Mouse (Mus musculus) MEL (cell line): ENCODE data around the gene Bbs9. TPM values are rescaled to one million over a fixed set of nuclear protein-coding genes. Genes with fewer than 3 reads are reported as not detected.

Source experiments
- DNase-seq: peaks from one replicate; pipeline ENCODE4 v3.0.0; 2011; ENCODE audit warnings: low read depth, low spot score
- H3K27ac ChIP-seq: 2 replicates; pipeline ENCODE4 v1.5.1; 2012; ENCODE audit warnings: low read depth, mild to moderate bottlenecking, control low read depth, low read length, moderate library complexity; ENCODE audit not compliant: control insufficient read depth
- H3K27me3 ChIP-seq, 2 experiments: fragments of 150-350 bp in 1 of 2; sonication (generic) in 1 of 2; 2 replicates each; pipeline ENCODE4 v1.6.1; 2012; ENCODE audit warnings: low read length in 2 of 2, mild to moderate bottlenecking in 2 of 2, improper control_type of control experiment in 1 of 2, moderate library complexity in 1 of 2; ENCODE audit not compliant: insufficient read depth in 2 of 2, control insufficient read depth in 1 of 2
- H3K36me3 ChIP-seq, 2 experiments: 2 replicates each; pipeline ENCODE4 v1.6.1; 2012 to 2014; ENCODE audit warnings: low read length in 2 of 2, improper control_type of control experiment in 1 of 2, inconsistent platforms in 1 of 2, mild to moderate bottlenecking in 1 of 2; ENCODE audit not compliant: insufficient read depth in 2 of 2, control insufficient read depth in 1 of 2
- H3K4me1 ChIP-seq, 2 experiments: fragments of 150-350 bp in 1 of 2; sonication (generic) in 1 of 2; 2 replicates each; pipeline ENCODE4 v1.6.1; 2012; ENCODE audit warnings: low read length in 2 of 2, improper control_type of control experiment in 1 of 2, mild to moderate bottlenecking in 1 of 2; ENCODE audit not compliant: insufficient read depth in 2 of 2, control insufficient read depth in 1 of 2
- H3K4me3 ChIP-seq, 2 experiments: fragments of 150-350 bp in 1 of 2; sonication (generic) in 1 of 2; 2 replicates each; pipeline ENCODE4 v1.5.1; 2012; ENCODE audit warnings: low read depth in 2 of 2, low read length in 2 of 2, mild to moderate bottlenecking in 2 of 2, moderate library complexity in 2 of 2, control low read depth in 1 of 2, improper control_type of control experiment in 1 of 2; ENCODE audit not compliant: control insufficient read depth in 1 of 2, insufficient read depth in 1 of 2
- H3K79me2 ChIP-seq: 2 replicates; pipeline ENCODE4 v1.6.1; 2012; ENCODE audit warnings: mild to moderate bottlenecking, low read length, moderate library complexity; ENCODE audit not compliant: control insufficient read depth, poor library complexity, insufficient read depth
- H3K9ac ChIP-seq: 2 replicates; pipeline ENCODE4 v1.6.1; 2012; ENCODE audit warnings: low read depth, mild to moderate bottlenecking, control low read depth, low read length, moderate library complexity; ENCODE audit not compliant: control insufficient read depth, poor library complexity, severe bottlenecking
- H3K9me3 ChIP-seq: fragments of 150-350 bp; sonication (generic); replicated peaks from 2 replicates; pipeline ENCODE4 v1.6.1; 2012; ENCODE audit warnings: mild to moderate bottlenecking, low read length, improper control_type of control experiment, moderate library complexity; ENCODE audit not compliant: insufficient read depth
- BHLHE40 ChIP-seq: IDR thresholded peaks from 2 replicates; pipeline ENCODE4 v1.6.1; 2012; ENCODE audit warnings: low read depth, mild to moderate bottlenecking, inconsistent platforms, low read length, improper control_type of control experiment, borderline replicate concordance
- CTCF ChIP-seq, 3 experiments: IDR thresholded peaks in 2 of 3; conservative IDR thresholded peaks in 1 of 3; 2 replicates each; pipeline ENCODE4 v1.5.1; 2011 to 2012; ENCODE audit warnings: low read length in 3 of 3, low read depth in 2 of 3, mild to moderate bottlenecking in 2 of 3, improper control_type of control experiment in 1 of 3, inconsistent platforms in 1 of 3, mixed read lengths in 1 of 3, moderate library complexity in 1 of 3; ENCODE audit not compliant: control insufficient read depth in 1 of 3, insufficient read depth in 1 of 3, poor library complexity in 1 of 3, severe bottlenecking in 1 of 3
- E2F4 ChIP-seq: IDR thresholded peaks from 2 replicates; pipeline ENCODE4 v1.6.1; 2011; ENCODE audit warnings: low read depth, low read length, improper control_type of control experiment, borderline replicate concordance
- ELF1 ChIP-seq: IDR thresholded peaks from 2 replicates; pipeline ENCODE4 v1.6.1; 2014; ENCODE audit warnings: low read depth, mild to moderate bottlenecking, inconsistent platforms, low read length, improper control_type of control experiment, moderate library complexity
- KAT2A ChIP-seq: conservative IDR thresholded peaks from 2 replicates; pipeline ENCODE4 v1.6.1; 2012; ENCODE audit warnings: low read depth, low read length, improper control_type of control experiment, inconsistent platforms
- MAZ ChIP-seq: IDR thresholded peaks from 2 replicates; pipeline ENCODE4 v1.6.1; 2012; ENCODE audit warnings: low read depth, mild to moderate bottlenecking, inconsistent platforms, low read length, improper control_type of control experiment
- MEF2A ChIP-seq: IDR thresholded peaks from 2 replicates; pipeline ENCODE4 v1.6.1; 2014; ENCODE audit warnings: low read depth, mild to moderate bottlenecking, inconsistent platforms, low read length, improper control_type of control experiment; ENCODE audit not compliant: poor library complexity, insufficient replicate concordance, severe bottlenecking; ENCODE audit errors: extremely low read depth
- MXI1 ChIP-seq: IDR thresholded peaks from 2 replicates; pipeline ENCODE4 v1.6.1; 2011; ENCODE audit warnings: mild to moderate bottlenecking, low read depth, low read length, improper control_type of control experiment
- MYC ChIP-seq: IDR thresholded peaks from 2 replicates; pipeline ENCODE4 v1.6.1; 2011; ENCODE audit warnings: low read depth, mild to moderate bottlenecking, low read length, improper control_type of control experiment, moderate library complexity
- NELFE ChIP-seq: IDR thresholded peaks from 2 replicates; pipeline ENCODE4 v1.6.1; 2011; ENCODE audit warnings: low read depth, low read length, improper control_type of control experiment
- NRF1 ChIP-seq: IDR thresholded peaks from 2 replicates; pipeline ENCODE4 v1.6.1; 2014; ENCODE audit warnings: low read depth, mild to moderate bottlenecking, inconsistent platforms, low read length, improper control_type of control experiment, moderate library complexity; ENCODE audit not compliant: poor library complexity, insufficient read depth, severe bottlenecking
- POLR2AphosphoS5 ChIP-seq: IDR thresholded peaks from 2 replicates; pipeline ENCODE4 v1.6.1; 2012; ENCODE audit warnings: low read depth, borderline replicate concordance, mild to moderate bottlenecking, inconsistent platforms, low read length, moderate library complexity, mixed read lengths
- RAD21 ChIP-seq: IDR thresholded peaks from 2 replicates; pipeline ENCODE4 v1.6.1; 2011; ENCODE audit warnings: mild to moderate bottlenecking, low read depth, low read length, improper control_type of control experiment
- RCOR1 ChIP-seq: IDR thresholded peaks from 2 replicates; pipeline ENCODE4 v1.6.1; 2012; ENCODE audit warnings: low read depth, mild to moderate bottlenecking, inconsistent platforms, low read length, improper control_type of control experiment
- SIN3A ChIP-seq: IDR thresholded peaks from 2 replicates; pipeline ENCODE4 v1.6.1; 2012; ENCODE audit warnings: low read length, improper control_type of control experiment, inconsistent platforms
- TAL1 ChIP-seq: IDR thresholded peaks from 2 replicates; pipeline ENCODE4 v1.6.1; 2012; ENCODE audit warnings: mild to moderate bottlenecking, inconsistent platforms, low read length, moderate library complexity, mixed read lengths
- TCF12 ChIP-seq: IDR thresholded peaks from 2 replicates; pipeline ENCODE4 v1.6.1; 2014; ENCODE audit warnings: low read depth, mild to moderate bottlenecking, inconsistent platforms, low read length, improper control_type of control experiment, moderate library complexity
- USF1 ChIP-seq: IDR thresholded peaks from 2 replicates; pipeline ENCODE4 v1.6.1; 2014; ENCODE audit warnings: low read depth, mild to moderate bottlenecking, inconsistent platforms, low read length, improper control_type of control experiment, moderate library complexity
- ZC3H11A ChIP-seq: IDR thresholded peaks from 2 replicates; pipeline ENCODE4 v1.6.1; 2012; ENCODE audit warnings: low read depth, mild to moderate bottlenecking, inconsistent platforms, low read length, improper control_type of control experiment
- ZKSCAN1 ChIP-seq: IDR thresholded peaks from 2 replicates; pipeline ENCODE4 v1.6.1; 2012; ENCODE audit warnings: low read depth, mild to moderate bottlenecking, inconsistent platforms, low read length, improper control_type of control experiment, moderate library complexity
- ZMIZ1 ChIP-seq: IDR thresholded peaks from 2 replicates; pipeline ENCODE4 v1.6.1; 2012; ENCODE audit warnings: low read depth, mild to moderate bottlenecking, inconsistent platforms, low read length, improper control_type of control experiment, moderate library complexity
- polyA plus RNA-seq, 2 experiments: library from polyadenylated mRNA; stranded (reverse) in 1 of 2; unstranded in 1 of 2; fragments of >175 nt in 1 of 2; fragments of >200 nt in 1 of 2; gene quantifications; 2 replicates each; pipeline versions ENCODE4 v1.2.1 to v1.2.4; 2012; ENCODE audit warnings: low replicate concordance in 2 of 2, low read depth in 1 of 2; ENCODE audit not compliant: insufficient read length in 2 of 2, insufficient read depth in 1 of 2, missing spikeins in 1 of 2
- total RNA-seq: library from RNA; depleted of rRNA; stranded (reverse); fragments of 300-350 nt; gene quantifications from 2 replicates; pipeline ENCODE4 v1.2.3, GENCODE M21; 2012

Bbs9 gene
- total and polyA plus RNA-seq, 3 experiments = 18.5 to 19.5 TPM; not detected in 1

GRCm38 (mm10) chr9:22445123-22445522 lies 30.4 kb upstream of the Bbs9 start:
- H3K79me2 ChIP-seq = no peaks in the 10 kb centered on the region
- peaks cover 0 to 17% of the 10 kb centered on the region in 2 experiments; a peak in 2 of 4 replicates for H3K36me3 ChIP-seq
- H3K27me3 ChIP-seq = no peaks in the 10 kb centered on the region
- H3K27ac ChIP-seq = no peak overlapping the region
- TF ChIP-seq ZKSCAN1 (no peak), MEF2A (no peak), NRF1 (no peak), POLR2AphosphoS5 (peak; percentile 92; the same call in 1 of the 2 replicates), KAT2A (no peak), E2F4 (no peak), MAZ (no peak), ZC3H11A (no peak), ZMIZ1 (no peak), CTCF (IDR thresholded peaks at IDR 0.05 in 2 of 3, conservative IDR thresholded peaks at IDR 0.05 in 1 of 3; ENCODE audit: control insufficient read depth in 1 of 3, insufficient read depth in 1 of 3, low read depth in 2 of 3, low read length in 3 of 3, poor library complexity in 1 of 3, severe bottlenecking in 1 of 3) (no peak), USF1 (no peak), SIN3A (no peak), MXI1 (no peak), TAL1 (0 out of 2 replicates have a peak, but pooled peaks have one; percentile 5)
- no peak overlapping the region for H3K9ac ChIP-seq
- H3K4me1 ChIP-seq = 0 out of 4 replicates have a peak, but pooled peaks cover 0 to 3% of the 10 kb centered on the region in 2 experiments
- H3K4me3 ChIP-seq = no peak overlapping the region
- H3K9me3 ChIP-seq = no peaks in the 10 kb centered on the region
- DNase-seq = no peak

- Histone ChIP-seq H3K9me3 (no peaks in the 10 kb centered on the region), H3K36me3 (peaks cover 2 to 38% of the 10 kb centered on the region in 2 experiments; a peak in 3 of 4 replicates), H3K27ac (no peak overlapping the region), H3K9ac (no peak overlapping the region), H3K79me2 (no peaks in the 10 kb centered on the region), H3K4me1 (0 out of 4 replicates have a peak, but pooled peaks cover 0 to under 1% of the 10 kb centered on the region in 2 experiments), H3K4me3 (no peak overlapping the region), H3K27me3 (no peaks in the 10 kb centered on the region)
- no peak for TF ChIP-seq NRF1
- no peak for TF ChIP-seq TAL1
- no peak for TF ChIP-seq ZMIZ1
- TF ChIP-seq ZKSCAN1 = no peak
- TF ChIP-seq RCOR1 = no peak
- no peak for TF ChIP-seq BHLHE40
- no peak for TF ChIP-seq ELF1
- no peak for TF ChIP-seq RAD21
- TF ChIP-seq MAZ = no peak
- no peak for TF ChIP-seq MYC
- no peak for TF ChIP-seq TCF12
- no peak for TF ChIP-seq NELFE
- no peak for DNase-seq
These were observed 28.3 kb upstream of the Bbs9 start for GRCm38 (mm10) chr9:22447213-22447612.
